Mouse (Mus musculus): ENCODE data around the gene Rras2.

DNA sequence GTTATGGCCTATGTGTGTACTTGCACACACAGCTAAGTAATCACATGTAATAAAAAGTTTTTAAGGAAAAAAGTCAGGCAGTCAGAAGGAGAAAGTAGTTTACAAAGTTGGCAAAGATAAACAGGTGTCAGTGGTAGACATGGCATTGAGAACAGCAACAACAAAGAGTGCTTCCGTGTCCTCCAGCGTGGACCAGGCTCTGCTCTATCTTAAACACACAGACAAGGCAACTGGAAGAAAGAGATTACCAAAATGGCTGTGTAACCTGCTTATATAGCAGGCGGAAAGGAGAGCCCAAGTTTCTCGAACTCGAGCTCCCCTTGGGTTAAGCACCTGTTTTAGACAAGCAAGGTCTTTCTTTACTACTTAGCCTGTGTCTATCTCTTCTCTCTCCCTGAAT, 37.3 kb downstream of the Rras2 start:
- no peak for TF ChIP-seq POLR2A (IDR thresholded peaks at IDR 0.05; ENCODE audit: insufficient read length, low read depth)
- no peak for TF ChIP-seq E2F4 (IDR thresholded peaks at IDR 0.05; ENCODE audit: insufficient read depth)
- TF ChIP-seq USF1 (IDR thresholded peaks at IDR 0.05; ENCODE audit: low read depth) = no peak
- TF ChIP-seq MYOG (IDR thresholded peaks at IDR 0.05; ENCODE audit: control insufficient read depth in 1 of 3, insufficient read depth in 1 of 3, insufficient read length in 2 of 3, low read depth in 2 of 3) = no peak
- TF ChIP-seq CEBPB (IDR thresholded peaks at IDR 0.05; ENCODE audit: insufficient read depth, poor library complexity, severe bottlenecking) = no peak
- TF ChIP-seq REST (IDR thresholded peaks at IDR 0.05; ENCODE audit: insufficient read depth, insufficient read length) = no peak
- no peak for TF ChIP-seq MAX (IDR thresholded peaks at IDR 0.05; ENCODE audit: low read depth)
- no peak for TF ChIP-seq MYOD1 (IDR thresholded peaks at IDR 0.05; ENCODE audit: control insufficient read depth in 1 of 3, insufficient read length in 2 of 3, low read depth in 2 of 3)
- no peak for TF ChIP-seq SRF (IDR thresholded peaks at IDR 0.05; ENCODE audit: control insufficient read depth, insufficient read length, low read depth)
- no peak for TF ChIP-seq TCF12 (IDR thresholded peaks at IDR 0.05; ENCODE audit: insufficient read depth, poor library complexity, severe bottlenecking)
